Mouse (Mus musculus) inflammation-experienced regulatory T-cells, adult 6 months (primary cell): ENCODE results near the gene Bbs10. TPM values are rescaled to one million over a fixed set of nuclear protein-coding genes. Genes with fewer than 3 reads are reported as not detected.
A peak's percentile ranks its signal among the peaks of the same experiment; 100 is the strongest.

Source experiments
- ATAC-seq: one replicate; pipeline ENCODE4 v1.8.0; 2017
- polyA plus RNA-seq, 3 experiments: library from polyadenylated mRNA; unstranded; fragments of 100-300 nt; shearing (Covaris generic); gene quantifications; one replicate each; pipeline ENCODE4 v1.2.1; 2017

The Bbs10 gene
- 1 to 10 TPM; 1.8 to 2.5 (median 1.8) TPM for polyA plus RNA-seq

- ATAC-seq: peak; percentile 98
These were observed at the start of gene Bbs10 for GRCm38 (mm10) chr10:111298140-111299098. Bbs10 (plus strand) TSS chr10:111298679.

DNA sequence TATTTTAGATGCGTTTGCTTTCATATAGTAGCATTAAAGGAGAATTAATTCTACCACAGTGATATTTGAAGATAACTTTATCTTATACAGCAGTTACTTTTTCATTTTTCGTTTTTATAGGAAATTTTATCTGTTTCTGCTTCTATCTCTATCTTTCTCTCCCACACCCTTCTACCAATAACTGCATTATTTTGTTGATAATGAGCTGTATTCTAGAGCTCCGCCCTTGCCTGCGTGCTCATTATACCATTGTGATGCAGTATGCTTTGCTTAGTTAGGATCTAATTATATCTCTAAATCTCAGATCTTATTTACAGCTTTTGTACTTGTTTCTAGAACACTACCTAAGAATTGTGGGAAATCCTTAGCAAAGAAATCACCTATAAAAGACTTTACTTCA, 48.3 kb upstream of the Bbs10 start:
- no peak for ATAC-seq

DNA sequence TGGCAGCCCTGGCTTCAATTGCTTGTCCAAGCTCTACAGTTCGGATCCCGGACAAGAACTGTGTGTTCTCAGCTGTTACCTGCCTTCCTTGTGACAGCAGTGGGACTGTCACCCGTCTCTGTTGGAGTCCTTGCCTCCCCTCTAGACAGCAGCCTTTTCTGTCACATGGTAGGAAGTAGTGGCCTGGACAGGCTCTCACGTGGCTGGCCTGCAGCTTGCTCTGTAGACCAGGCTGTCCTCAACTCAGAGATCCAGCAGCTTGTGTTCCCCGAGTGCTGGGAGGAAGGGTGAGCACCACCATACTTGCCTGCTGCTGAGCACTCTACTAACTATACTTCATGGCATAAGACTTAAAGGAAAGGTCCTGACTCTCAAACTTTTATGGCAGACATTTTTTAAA, 46.8 kb upstream of the Bbs10 start:
- ATAC-seq: no peak

DNA sequence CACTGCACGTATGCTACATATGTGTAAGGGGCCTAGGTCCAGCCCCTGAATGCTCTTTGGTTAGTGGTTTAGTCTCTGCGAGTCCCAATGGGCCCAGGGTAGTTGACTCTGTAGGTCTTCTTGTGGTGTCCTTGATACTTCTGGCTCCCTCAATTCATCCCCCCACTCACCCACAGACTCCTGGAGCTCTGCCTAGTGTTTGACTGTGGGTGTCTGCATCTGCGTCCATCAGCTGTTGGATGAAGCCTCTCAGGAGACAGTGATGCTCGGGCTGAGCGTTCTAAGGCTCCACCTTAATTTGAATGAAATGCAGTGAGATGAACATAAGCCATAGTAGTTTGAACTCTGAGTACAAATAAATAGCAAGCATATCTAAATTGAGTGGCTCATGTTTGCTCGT, 43.3 kb upstream of the Bbs10 start:
- no peak for ATAC-seq

DNA sequence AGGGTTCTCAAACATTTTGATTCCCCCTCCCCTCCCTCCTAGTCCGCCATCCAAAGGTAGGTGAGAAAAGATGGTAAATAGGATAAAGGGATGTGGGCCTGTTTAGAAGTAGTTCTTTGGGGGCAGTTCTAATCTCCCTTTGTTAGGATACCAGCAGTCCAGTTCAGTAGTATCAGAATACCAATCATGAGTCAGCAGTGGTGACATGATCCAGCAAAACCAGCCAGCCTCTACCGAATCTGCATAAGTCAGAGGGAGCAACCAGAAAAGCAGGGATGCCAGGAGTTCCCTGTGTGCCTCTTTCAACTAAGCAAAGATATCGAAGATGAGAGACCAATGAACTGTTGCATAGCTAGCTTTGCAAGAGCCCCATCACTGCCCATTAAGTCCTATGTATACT, 42.3 kb upstream of the Bbs10 start:
- no peak for ATAC-seq

DNA sequence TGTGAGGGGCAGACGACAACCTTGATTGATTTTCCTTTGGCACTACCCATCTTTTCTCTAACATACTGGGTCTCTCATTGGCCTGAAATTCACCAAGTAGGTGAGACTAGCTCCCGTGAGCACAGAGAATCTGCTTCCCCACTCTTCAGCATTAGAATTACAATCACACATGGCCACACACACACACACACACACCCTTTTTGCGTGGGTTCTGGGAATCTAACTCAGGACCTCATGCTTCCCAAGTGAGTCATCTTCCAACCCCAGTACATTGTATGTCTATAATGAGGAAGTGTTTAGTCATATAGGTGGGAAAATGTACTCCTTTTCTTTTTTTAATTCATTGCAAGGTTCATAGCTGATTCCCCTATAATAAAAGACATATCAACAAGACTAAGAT, 41.1 kb upstream of the Bbs10 start:
- ATAC-seq: no peak

GRCm38 (mm10) chr10:111258256-111258655, 40.2 kb upstream of the Bbs10 start:
- ATAC-seq: no peak

DNA sequence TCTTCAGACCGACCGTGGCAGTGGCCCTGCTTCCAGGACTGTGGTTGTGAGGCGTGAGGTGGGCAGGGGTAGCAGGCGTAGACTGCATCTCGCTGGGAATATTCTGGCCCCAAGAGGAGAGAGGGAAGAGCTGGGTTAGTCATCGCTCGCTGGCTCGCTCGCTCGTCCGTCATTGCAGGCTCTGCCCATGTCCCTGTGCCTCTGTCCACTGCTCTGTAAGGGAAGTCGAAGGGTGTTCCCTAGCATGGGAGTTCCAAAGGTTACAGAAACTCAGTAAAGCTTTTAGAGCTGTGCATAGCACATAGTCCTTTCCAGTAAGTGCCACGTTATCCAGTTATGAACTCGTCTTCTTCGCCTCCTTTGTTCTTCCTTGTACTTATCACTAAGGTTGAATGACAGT, 26.8 kb upstream of the Bbs10 start:
- no peak for ATAC-seq

DNA sequence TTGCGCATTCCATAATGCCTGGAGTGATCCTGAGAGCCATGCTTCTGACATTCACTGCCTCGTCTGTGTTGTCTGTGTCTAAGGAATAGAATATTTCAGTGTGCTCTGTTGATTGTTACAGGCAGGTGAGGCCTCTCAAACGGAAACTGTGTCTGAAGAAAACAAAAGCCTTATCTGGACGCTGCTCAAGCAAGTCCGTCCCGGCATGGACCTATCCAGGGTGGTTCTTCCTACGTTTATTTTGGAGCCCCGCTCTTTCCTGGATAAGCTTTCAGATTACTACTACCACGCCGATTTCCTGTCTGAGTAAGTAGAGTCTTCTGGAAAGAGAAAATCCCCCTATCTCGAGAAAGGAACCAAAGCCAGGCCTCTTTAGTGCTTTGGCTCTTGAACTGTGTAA, 25.6 kb upstream of the Bbs10 start:
- no peak for ATAC-seq

DNA sequence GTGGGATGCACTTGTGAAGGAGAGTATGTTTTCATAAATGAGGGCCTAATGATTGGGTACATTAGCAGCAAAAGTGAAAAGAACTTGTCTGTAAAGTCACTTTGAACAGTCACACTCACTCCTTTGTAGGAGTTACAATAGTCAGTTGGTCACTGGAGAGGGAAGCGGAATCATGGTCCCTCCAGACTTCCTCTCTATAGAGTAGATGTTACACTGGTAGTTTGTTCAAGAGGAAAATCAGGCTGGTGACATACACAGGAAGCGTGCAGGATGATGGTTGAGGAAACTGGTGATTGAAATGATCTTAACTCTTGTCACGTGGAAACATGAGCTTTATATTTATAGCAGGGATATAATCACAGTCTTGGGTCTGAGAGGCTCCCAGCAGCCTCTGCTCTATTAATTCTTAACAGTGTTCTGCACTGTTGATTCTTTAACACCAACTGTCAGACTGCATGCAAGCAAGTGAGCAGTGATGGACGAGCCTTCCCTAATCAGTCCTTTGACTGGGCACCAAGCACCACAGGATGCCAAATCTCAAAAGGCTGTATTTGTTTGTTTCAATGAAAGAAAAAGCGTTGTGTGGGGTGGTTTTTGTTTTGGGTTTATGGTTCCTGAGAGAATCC, 24.9 kb upstream of the Bbs10 start:
- ATAC-seq: no peak

DNA sequence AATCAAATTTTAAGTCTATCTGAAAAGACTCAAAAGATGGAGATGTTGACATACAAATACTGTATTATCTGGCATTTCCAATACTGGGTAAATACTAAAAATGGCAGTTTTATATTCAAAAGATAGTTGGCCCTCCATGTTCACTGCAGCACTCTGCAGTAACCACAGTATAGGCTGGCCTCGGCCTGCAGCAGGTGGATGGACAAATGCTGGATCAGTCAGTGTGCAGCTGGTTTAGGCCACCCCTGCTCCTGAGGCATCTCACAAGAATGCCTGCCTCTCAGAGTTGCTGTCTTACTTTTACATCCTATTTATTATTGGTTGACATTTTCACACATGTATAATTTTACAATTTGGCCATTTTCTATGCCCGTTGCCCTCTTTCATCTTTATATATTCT, 22.7 kb upstream of the Bbs10 start:
- ATAC-seq: no peak

DNA sequence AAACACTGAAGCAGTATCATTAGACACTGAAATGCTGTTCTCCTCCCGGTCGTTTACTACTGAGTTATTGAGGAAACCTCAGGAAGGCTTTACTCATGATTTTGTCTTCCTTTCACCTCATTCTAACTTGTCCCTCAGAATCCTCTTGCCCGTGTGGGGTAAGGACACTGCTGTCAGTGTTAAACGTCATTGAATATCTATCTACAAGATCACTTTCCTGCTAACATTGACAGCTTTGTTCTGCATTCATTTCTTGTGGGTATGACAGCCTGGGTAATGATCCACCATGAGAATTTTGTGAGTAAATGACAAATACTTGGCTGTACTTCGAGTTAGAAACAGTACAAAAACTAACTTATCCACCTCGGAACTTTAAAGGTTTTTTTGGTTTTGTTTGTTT, 848 bp upstream of the Bbs10 start:
- no peak for ATAC-seq

DNA sequence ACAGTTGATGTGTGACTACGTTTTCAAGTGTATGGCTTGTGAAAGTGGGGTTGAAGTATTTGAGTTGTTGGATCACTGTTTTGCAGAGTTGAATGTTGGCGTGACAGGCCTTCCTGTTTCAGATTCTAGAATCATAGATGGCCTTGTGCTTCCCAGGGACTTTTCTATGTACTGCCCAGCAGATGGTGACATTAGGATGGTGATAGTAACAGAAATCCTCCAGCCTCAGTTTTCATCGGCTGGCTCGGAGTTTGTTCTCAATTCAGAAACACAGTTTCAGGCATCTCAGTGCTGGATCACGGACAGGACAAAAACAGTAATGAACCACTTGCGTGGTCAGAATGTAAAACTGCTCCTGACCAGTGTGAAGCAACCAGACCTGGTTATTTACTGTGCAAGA, 1.1 kb downstream of the Bbs10 start:
- no peak for ATAC-seq

- no peak for ATAC-seq
These were observed 2.6 kb downstream of the Bbs10 start for GRCm38 (mm10) chr10:111301041-111301440.

DNA sequence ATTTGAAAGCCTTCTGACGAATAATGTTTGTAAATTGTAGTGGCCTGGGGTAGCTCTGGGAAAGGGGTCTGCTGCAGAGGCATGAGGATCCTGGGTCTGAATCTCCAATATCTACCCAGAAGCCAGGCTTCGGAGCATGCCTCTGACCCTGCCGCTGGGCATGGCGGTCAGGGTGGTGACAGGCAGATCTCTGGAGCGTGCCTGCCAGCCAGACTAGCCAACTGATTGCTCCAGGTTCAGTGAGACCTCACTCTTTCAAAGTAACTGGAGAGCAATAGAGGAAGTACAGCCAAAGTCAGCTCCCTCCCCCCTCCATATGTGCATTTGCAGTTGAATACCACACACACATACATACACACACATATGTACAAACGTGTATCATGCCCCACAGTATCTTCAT, 4.0 kb downstream of the Bbs10 start:
- no peak for ATAC-seq

GRCm38 (mm10) chr10:111308850-111309501, 10.5 kb downstream of the Bbs10 start:
- no peak for ATAC-seq

DNA sequence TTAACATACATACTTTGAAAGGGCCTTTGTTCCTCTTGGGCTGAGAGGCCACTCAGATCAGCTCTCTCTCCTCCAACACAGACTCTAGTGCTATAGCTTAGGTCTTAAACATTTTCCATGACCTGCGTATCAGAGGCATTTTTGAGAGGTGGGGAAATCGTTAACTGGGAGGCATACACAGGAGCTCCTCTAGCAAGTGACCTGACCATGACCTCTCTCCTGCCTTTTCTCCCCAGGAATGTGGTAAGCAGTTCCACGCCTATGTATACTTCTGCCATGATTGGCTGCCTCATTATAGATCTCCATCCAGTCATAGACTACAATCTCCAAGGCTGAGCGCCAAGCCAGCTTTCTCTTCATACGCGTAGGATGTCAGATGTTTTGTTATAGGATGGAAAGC, 14.8 kb downstream of the Bbs10 start:
- ATAC-seq: no peak

DNA sequence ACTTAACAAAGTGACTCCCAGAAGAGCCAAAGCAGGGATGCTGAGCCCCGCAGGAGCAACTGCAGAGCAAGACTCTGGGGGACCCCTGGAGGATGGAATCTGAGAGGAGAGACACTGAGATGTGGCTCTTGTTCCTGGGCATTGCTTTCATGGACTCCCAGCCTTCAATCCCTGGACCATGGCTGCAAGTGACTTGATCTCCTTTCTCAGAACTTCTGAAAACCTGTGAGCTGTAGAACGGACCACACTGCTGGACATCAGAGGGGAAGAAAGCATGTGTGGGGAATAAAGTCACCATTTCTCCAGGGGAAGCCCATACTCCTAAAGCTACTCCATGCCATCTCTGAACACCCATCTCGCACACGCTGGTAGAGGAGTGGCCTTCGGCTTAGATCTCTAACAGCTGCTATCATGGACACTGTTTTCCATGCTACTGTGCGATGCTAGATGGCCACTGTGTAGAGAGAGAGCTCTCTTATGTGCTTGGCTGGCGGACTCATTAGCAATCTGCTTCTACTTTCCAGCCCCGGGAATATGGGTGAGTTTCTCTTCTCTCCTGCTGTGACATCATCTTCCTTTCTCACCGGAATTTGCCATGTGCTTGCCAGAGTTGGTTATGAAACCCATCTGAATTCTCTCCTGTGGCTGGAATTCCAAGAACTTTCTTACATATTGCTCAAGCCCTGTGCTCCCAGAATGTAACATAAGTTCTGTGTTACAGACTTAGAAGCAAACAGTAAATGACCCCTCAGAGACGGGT, 16.3 kb downstream of the Bbs10 start:
- no peak for ATAC-seq

GRCm38 (mm10) chr10:111315940-111316339, 17.5 kb downstream of the Bbs10 start:
- no peak for ATAC-seq

DNA sequence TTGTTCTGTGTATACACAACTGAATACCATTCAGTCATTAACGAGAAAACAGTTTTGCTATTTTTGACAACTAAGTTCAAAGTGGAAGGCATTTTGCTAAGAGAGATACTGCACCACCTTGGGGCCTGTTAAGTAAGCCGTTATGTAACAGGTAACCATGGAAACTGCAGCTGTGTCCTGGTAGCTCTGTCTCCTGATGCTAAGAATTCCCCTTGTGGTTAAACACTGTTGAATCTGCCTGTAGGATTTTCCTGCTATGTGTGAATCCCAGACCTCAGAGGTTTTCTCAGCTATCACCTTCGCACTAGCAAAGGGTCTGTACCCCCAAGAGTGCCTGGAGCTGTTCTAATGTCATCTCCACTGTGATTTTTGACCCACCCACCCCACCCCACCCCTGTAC, 19.5 kb downstream of the Bbs10 start:
- ATAC-seq: no peak

DNA sequence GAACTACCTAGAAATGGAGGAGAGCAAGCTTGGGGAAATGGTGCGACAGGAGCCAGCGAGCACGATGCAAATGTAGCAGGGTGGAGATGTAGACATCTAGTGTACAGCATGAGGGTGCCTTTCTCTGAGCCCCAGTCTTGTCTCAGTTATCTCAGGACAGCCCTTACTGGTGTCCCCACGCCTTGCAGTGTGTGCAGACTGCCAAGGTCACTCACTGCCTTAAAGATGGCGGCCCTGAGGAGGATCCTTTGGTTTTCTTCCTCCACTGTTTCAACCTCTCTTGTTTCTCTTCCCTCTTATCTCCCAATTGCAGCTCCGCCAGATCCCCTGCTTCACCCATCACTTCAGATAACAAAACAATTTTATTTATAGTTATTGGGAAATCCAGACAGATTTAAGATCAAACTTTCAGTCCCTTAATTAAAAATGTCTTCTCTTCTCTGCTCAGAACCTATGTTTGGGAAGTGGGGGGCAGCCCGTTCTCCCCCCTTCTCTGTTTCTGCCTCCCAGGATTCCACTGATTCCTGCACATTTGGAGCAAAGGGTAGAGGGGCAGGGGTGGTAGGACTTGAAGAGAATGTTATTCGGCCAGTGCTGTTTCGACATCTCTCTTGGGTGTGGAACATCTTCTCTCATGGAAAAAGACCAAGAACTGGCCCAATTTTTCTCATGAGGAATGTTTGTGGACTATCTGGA, 20.5 kb downstream of the Bbs10 start:
- ATAC-seq: no peak

DNA sequence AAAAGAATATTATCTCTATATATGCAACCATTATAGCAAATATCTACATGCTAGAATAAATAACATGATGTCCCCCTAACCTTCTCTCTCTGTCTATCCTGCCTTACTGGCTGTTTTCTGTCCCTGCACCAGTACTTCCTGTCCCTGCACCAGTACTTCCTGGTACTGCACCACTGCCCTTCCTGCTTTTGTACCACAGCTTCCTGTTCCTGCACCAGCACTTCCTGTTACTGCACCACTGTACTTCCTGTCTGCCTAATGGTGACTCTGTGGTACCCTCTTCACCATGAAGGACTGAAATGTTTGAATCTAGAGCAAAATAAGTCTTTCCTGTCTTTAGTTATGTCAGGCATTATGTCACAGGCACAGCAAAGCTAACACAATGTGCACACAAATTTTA, 22.1 kb downstream of the Bbs10 start:
- ATAC-seq: peak; percentile 21
